Comparison of ENCODE assay signal across 8 mouse cellular contexts in genomic region chr5:36581924-36582642, GRCm38 (mm10). TPM values are rescaled to one million over a fixed set of nuclear protein-coding genes. Genes with fewer than 3 reads are reported as not detected.
A peak's percentile ranks its signal among the peaks of the same experiment; 100 is the strongest.
DNase-seq lines count a peak whose midpoint lies in the region; ATAC-seq lines count a peak whose summit lies in the region.

No protein-coding gene starts in this region.

- H3K4me3 ChIP-seq in intestine, embryonic 14.5 days (ENCODE audit: low read depth, low read length), result peak overlapping the region; percentile 86

- no peaks in the 10 kb centered on the region for H3K27me3 ChIP-seq in intestine, embryonic 14.5 days (replicated peaks; ENCODE audit: control insufficient read depth, insufficient read depth, low read length)

- peak overlapping the region; percentile 74 for H3K9ac ChIP-seq in intestine, embryonic 14.5 days (ENCODE audit: low read length)

- WGBS in intestine, embryonic 14.5 days, result 1% methylated on average over 54 of the region's 54 CpGs

- peak; percentile 97 for ATAC-seq in intestine, embryonic 14.5 days (replicated peaks; ENCODE audit: low FRiP score, low TSS enrichment, low read depth)

- peak overlapping the region; percentile 94 for H3K4me2 ChIP-seq in intestine, embryonic 14.5 days (ENCODE audit: low read length)

- intact Hi-C loops in left cerebral cortex, postnatal 14 days (cut with DNase I), result loop anchor here (5.0 to 10.0 kb wide), 3 partner anchors 50 to 163 kb away; partner anchors contain the start of genes Bloc1s4, Ccdc96 and Tada2b

- no peaks in the 10 kb centered on the region for H3K9me3 ChIP-seq in intestine, embryonic 14.5 days (ENCODE audit: control insufficient read depth, low read length)

- H3K36me3 ChIP-seq in intestine, embryonic 14.5 days (ENCODE audit: control insufficient read depth, insufficient read depth, low read length), result no peaks in the 10 kb centered on the region

- peaks cover 13% of the 10 kb centered on the region for H3K4me1 ChIP-seq in intestine, embryonic 14.5 days (replicated peaks; ENCODE audit: control insufficient read depth, insufficient read depth, low read length)

- peak overlapping the region; percentile 81 for H3K27ac ChIP-seq in intestine, embryonic 14.5 days (ENCODE audit: low read depth)

- peak; percentile 98 for DNase-seq in adrenal gland, adult 18-20 months (ENCODE audit: low spot score in 2 of 2)
- peak; percentile 100 for DNase-seq in embryo, embryonic 11 days
- peak; percentile 99 for DNase-seq in gastrocnemius, postnatal 25 days
- peak; percentile 99 for DNase-seq in intestine, embryonic 14.5 days (ENCODE audit: low spot score)
- DNase-seq in left cerebral cortex, postnatal 14 days (ENCODE audit: low spot score in 2 of 2), result peak; percentile 98 to 99
- DNase-seq in mesoderm, embryonic 11.5 days (ENCODE audit: low read depth, low spot score), result peak; percentile 99
- DNase-seq in right cerebral cortex, postnatal 36 days (ENCODE audit: low spot score in 2 of 2), result peak; percentile 98 to 99
- peak; percentile 100 for DNase-seq in yolk sac, embryonic 10.5 days (ENCODE audit: low spot score)

RNA-seq across cellular contexts. Expression of gene Tbc1d14, which starts 11.0 kb away (rescaled TPM):
- total RNA-seq in adrenal gland, adult 18-20 months (2021), result 10 to 100 TPM; 34.4 to 57.2 TPM
- total RNA-seq in gastrocnemius, postnatal 25 days (2021), result 10 to 100 TPM; 12.6 to 13.5 TPM
- 36.6 and 42.3 TPM in 2 replicates for polyA plus RNA-seq in intestine, embryonic 14.5 days (2014; fragmentation: Nextera tagmentation; extraction: Ambion mirVana)
- total RNA-seq in left cerebral cortex, postnatal 14 days (2021), result 10 to 100 TPM; 77.9 to 82.0 TPM

Comparison
In these comparisons a context has a peak if more than half of its experiments do, and no peak if none do; other contexts are left out.
1. Peak in every context shown above with its lines: DNase-seq, ATAC-seq, H3K4me3 ChIP-seq and H3K27ac ChIP-seq.